Mouse (Mus musculus) monocyte, adult 2 months (primary cell): ENCODE measurements around the gene Zdhhc20.
A peak's percentile ranks its signal among the peaks of the same experiment; 100 is the strongest.

Source experiments
- DNase-seq, 2 experiments: peaks; one replicate each; pipeline ENCODE4 v3.0.0; 2022; ENCODE audit warnings: low spot score in 2 of 2, low read depth in 1 of 2

Gene Zdhhc20

GRCm38 (mm10) chr14:57825788-57826751 lies 64.0 kb downstream of the Zdhhc20 start, which contains the start of the genes Ska3 and Mrpl57:
TSS of gene Ska3 (minus strand) at chr14:57826185.
TSS of gene Mrpl57 (plus strand) at chr14:57826234.
- peak; percentile 67 to 85 for DNase-seq

- DNase-seq, result no peak
These were observed 69.2 kb downstream of the Zdhhc20 start for GRCm38 (mm10) chr14:57820839-57821238.

- no peak for DNase-seq
These were observed 78.2 kb downstream of the Zdhhc20 start for GRCm38 (mm10) chr14:57811844-57812243.

- DNase-seq, result no peak
These were observed 79.2 kb downstream of the Zdhhc20 start for GRCm38 (mm10) chr14:57810886-57811285.

- DNase-seq, result no peak
These were observed 81.5 kb downstream of the Zdhhc20 start for GRCm38 (mm10) chr14:57808558-57808957.

GRCm38 (mm10) chr14:57803731-57804130 lies 86.3 kb downstream of the Zdhhc20 start:
- DNase-seq, result no peak

- peak; percentile 94 to 95 for DNase-seq
These were observed 91.8 kb downstream of the Zdhhc20 start, which contains the start of gene Sap18 for GRCm38 (mm10) chr14:57797991-57798931. TSS of gene Sap18 (plus strand) at chr14:57798180.

GRCm38 (mm10) chr14:57797551-57797950 lies 92.5 kb downstream of the Zdhhc20 start:
- DNase-seq, result peak in 1 of 2 experiments; percentile 2

GRCm38 (mm10) chr14:57791171-57791570 lies 98.9 kb downstream of the Zdhhc20 start:
- DNase-seq, result no peak

- DNase-seq, result no peak
These were observed 100.3 kb downstream of the Zdhhc20 start for GRCm38 (mm10) chr14:57789759-57790158.

- DNase-seq, result no peak
These were observed 100.8 kb downstream of the Zdhhc20 start for GRCm38 (mm10) chr14:57789311-57789710.

- DNase-seq, result no peak
These were observed 102.7 kb downstream of the Zdhhc20 start for GRCm38 (mm10) chr14:57787406-57787805.
